Mouse (Mus musculus): ENCODE results near the gene Abi3. TPM values are rescaled to one million over a fixed set of nuclear protein-coding genes. Genes with fewer than 3 reads are reported as not detected.
A peak's percentile ranks its signal among the peaks of the same experiment; 100 is the strongest.

The Abi3 gene
- polyA plus RNA-seq, 1 experiment from 2014 or later, result 3.5 TPM

DNA sequence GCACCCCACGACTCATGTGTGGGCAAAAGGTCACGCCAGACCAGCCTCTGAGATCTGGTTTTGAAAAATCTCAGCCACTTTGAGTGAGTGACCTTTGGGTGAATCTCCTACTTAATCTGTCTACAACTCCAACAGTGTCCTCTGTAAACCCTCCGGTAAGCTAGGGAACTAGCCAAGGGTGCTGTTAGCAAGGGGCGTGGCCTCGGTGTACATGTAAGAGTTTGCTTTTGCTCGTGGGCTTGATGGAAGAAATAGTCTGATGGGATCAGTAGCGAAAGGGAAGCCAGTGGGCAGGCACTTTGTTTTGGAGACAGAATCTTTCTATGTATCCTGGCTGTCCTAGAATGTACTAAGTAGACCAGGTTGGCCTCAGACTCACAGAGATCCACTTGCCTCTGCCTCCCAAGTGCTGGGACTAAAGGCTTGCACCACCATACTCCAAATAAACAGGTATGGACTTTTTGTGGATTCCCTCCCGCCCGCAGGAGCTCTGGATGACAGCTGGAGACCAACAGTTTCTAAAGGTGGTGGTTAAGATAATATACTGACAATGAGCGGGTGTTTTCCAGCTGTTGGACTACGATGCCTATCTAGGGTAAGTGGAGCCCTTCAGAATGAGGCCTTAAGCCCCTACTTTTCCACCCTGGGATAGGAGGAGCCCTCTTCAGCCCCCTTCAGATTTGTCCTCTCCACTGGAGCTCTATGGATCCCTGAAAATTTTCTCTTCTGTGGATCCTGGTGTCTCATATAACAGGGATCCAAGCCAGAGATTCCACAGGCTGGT lies 13.9 kb downstream of the Abi3 start:
- H3K4me1 ChIP-seq, result peaks cover 52% of the 10 kb centered on the region

DNA sequence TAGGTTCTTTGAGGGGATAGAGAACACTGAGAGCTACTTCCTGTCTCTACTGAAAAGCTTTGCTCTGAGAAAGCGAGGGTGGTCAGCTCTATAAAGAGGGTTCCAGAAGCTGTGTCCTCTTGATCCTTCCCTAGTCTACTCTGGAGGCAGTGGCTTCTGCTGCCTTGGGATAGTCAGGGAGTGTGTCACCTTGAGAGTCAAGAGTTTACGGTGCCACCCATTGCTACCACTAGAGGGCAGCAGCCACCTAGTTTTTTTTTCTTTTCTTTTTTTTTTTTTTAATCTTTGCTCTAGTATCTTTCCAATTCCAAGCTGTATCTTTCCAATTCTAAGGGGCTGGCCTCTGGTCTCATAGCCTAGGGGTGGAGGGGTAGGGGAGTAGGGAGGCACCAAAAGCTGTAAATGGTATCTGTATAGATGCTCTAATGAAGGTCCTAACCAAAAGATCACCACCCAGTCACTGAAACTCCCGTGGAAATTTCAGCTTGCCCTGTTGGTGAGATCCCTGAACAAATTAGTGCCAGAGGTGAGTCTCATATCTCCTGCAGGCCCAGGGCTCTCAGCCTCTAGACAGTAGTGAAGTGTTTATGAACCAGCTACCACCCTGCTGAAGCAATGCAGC lies 14.7 kb downstream of the Abi3 start:
- 18% methylated on average over 3 of the region's 3 CpGs for WGBS

More for the DNA sequence above, 13.9 kb downstream of the Abi3 start:
- H3K36me3 ChIP-seq, result no peaks in the 10 kb centered on the region
- H3K27me3 ChIP-seq (ENCODE audit: low read depth, poor library complexity, severe bottlenecking), result peaks cover 98% of the 10 kb centered on the region
- H3K9me3 ChIP-seq (replicated peaks), result no peaks in the 10 kb centered on the region
- no peak overlapping the region for H3K4me3 ChIP-seq
- no peak for DNase-seq (ENCODE audit: low spot score)
- 79% methylated on average over 11 of the region's 11 CpGs for WGBS
- H3K27ac ChIP-seq (replicated peaks), result no peak overlapping the region

DNA sequence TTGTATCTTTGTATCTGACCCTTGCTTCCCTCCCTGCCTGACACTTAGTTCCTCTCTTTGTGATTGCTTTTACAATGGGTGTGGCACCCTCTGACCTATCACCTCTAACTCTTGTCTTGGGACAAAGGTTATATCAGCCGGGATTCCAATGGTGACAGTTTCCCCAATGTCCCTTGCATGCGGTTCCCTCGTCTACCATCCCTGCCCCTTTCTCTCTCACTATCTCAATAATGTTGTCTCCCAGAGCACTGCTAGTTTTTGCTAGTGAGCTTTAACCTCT lies 15.2 kb downstream of the Abi3 start:
- WGBS, result 23% methylated on average over 3 of the region's 3 CpGs
- Histone ChIP-seq H3K36me3 (no peaks in the 10 kb centered on the region), H3K4me3 (no peak overlapping the region), H3K9me3 (replicated peaks) (no peaks in the 10 kb centered on the region), H3K4me1 (peaks cover 44% of the 10 kb centered on the region), H3K27me3 (ENCODE audit: low read depth, poor library complexity, severe bottlenecking) (peaks cover 98% of the 10 kb centered on the region), H3K27ac (replicated peaks) (no peak overlapping the region)
- DNase-seq (ENCODE audit: low spot score), result no peak

More for the DNA sequence above, 14.7 kb downstream of the Abi3 start:
- DNase-seq (ENCODE audit: low spot score), result peak; percentile 54
- H3K27ac ChIP-seq (replicated peaks), result no peak overlapping the region
- peaks cover 49% of the 10 kb centered on the region for H3K4me1 ChIP-seq
- H3K4me3 ChIP-seq, result no peak overlapping the region
- H3K27me3 ChIP-seq (ENCODE audit: low read depth, poor library complexity, severe bottlenecking), result peaks cover 98% of the 10 kb centered on the region
- no peaks in the 10 kb centered on the region for H3K9me3 ChIP-seq (replicated peaks)
- H3K36me3 ChIP-seq, result no peaks in the 10 kb centered on the region

DNA sequence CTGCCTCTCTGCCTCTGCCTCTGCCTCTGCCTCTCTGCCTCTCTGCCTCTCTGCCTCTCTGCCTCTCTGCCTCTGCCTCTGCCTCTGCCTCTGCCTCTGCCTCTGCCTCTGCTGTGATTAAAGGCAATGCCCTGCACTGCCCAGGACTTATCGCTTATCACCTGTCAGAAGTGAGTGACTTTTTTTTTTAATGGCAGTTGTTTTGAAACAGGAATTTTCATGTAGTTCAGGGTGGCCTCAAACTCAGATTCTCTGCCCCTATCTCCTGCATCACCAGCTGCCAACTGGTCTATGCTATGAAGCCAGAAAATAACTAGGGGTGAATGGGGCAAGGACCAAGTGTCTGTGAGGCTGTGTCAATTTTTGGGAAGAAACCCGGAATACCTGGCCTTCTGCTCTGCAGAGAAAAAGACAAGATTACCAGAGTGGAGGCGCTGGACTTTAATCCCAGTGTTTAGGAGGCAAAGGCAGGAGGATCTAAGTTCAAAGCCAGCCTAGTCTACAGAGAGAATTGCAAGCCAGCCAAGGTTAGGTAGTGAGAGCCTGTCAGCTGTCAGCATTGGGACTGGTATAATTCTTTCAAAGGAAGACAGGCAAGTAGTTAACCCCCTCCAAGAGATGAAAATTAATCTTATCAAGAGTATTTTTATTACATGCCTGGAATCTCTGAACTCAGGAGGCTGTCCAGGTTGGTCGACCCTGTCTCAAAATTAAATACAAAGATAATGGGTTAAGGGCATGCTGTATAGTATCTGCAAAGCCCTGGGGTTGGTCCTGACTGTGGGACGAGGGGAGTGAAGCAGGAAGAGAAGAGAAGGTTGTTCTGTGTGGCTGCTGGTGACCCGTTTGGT lies 15.7 kb downstream of the Abi3 start:
- Histone ChIP-seq H3K9me3 (replicated peaks) (no peaks in the 10 kb centered on the region), H3K27ac (replicated peaks) (no peak overlapping the region), H3K4me1 (peaks cover 38% of the 10 kb centered on the region), H3K27me3 (ENCODE audit: low read depth, poor library complexity, severe bottlenecking) (peaks cover 98% of the 10 kb centered on the region), H3K36me3 (no peaks in the 10 kb centered on the region), H3K4me3 (no peak overlapping the region)
- WGBS, result 55% methylated on average over 6 of the region's 6 CpGs
- no peak for DNase-seq (ENCODE audit: low spot score)

DNA sequence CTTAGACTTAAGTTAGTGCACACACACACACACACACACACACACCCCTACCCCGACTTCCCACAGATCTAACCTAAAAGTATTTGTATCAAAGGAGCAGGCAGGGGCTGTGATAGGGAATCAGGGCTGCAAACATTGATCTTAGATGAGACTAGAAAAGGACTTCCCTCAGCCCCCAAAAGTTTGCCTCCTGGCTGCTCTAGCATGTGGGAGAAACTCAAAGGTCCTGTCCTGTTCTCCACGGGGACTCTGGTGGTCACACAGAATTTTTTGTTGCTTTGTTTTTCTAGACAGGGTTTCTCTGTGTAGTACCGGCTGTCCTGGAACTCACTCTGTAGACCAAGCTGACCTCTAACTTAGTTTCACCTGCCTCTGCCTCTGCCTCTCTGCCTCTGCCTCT lies 16.7 kb downstream of the Abi3 start:
- Histone ChIP-seq H3K27ac (replicated peaks) (no peak overlapping the region), H3K27me3 (ENCODE audit: low read depth, poor library complexity, severe bottlenecking) (peaks cover 95% of the 10 kb centered on the region), H3K4me1 (peaks cover 29% of the 10 kb centered on the region), H3K36me3 (no peaks in the 10 kb centered on the region), H3K9me3 (replicated peaks) (no peaks in the 10 kb centered on the region), H3K4me3 (no peak overlapping the region)
- DNase-seq (ENCODE audit: low spot score), result no peak
- WGBS, result 67% methylated on average over 3 of the region's 3 CpGs

DNA sequence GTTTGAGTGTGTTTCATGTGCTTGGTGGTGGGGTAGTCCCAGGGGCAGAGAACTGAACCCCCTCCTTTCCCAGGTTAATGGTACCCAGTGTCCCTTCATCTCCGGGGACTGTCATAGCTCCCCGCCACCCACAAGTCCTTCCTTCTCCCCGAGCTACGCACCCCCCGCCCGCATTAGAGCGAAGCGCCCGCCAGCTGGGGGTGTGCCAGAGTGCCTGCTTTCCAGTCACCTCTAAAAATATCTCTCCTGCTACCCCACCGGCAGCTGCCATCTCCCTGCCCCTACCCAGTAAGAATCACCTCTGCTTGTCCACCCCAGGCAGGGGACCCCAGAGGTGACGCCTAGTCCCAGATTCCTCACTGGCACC lies 17.4 kb downstream of the Abi3 start:
- Histone ChIP-seq H3K27me3 (ENCODE audit: low read depth, poor library complexity, severe bottlenecking) (peaks cover 87% of the 10 kb centered on the region), H3K36me3 (no peaks in the 10 kb centered on the region), H3K4me3 (peak overlapping the region; percentile 68), H3K9me3 (replicated peaks) (no peaks in the 10 kb centered on the region), H3K27ac (replicated peaks) (peak overlapping the region; percentile 85), H3K4me1 (peaks cover 22% of the 10 kb centered on the region)
- DNase-seq (ENCODE audit: low spot score), result no peak
- WGBS, result under 1% methylated on average over 11 of the region's 11 CpGs

DNA sequence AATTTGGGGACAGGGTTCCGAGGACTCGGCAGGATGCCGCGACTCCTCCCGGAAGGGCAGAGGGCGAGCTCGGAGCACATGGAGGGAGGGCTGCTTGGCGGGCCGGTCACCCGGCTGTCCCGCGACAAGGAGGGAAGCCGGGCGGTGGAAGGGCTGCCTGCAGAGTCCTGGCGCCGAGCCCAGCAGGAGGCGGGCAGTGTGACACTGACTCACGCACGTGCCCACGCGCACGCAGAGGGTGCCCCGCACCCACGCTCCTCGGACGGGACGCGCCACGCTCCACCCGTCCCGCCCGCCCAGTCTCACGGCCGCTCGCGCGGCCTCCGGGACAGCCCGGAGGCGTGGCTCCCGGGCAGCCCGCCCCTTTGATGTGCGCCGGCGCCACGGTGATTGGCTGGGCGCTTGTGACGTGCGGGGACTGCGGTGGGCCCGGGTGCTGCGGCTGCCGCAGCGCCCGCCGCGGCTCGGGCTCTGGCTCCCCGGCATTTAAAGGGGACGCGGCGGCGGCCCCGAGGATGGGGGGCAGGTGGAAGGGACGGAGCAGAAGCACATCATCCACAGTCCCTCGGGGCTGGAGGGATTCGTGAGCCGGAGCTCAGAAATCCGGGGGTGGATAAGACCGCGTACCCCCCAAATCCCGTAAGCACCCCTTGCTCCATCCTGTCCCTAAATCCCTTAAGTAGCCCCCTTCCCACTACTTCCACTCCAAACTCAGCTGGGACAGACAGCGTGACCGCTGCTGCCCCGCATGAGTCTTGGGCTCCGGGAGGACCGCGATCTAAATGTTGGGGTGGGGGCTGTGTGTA lies 18.0 kb downstream of the Abi3 start, which contains the start of gene Phospho1:
Phospho1 (plus strand) TSS at position 429 of the 806 bp plus-strand sequence.
- DNase-seq (ENCODE audit: low spot score), result peak; percentile 92
- H3K9me3 ChIP-seq (replicated peaks), result no peaks in the 10 kb centered on the region
- peak within 1 kb of the TSS; percentile 85 for H3K27ac ChIP-seq (replicated peaks)
- H3K27me3 ChIP-seq (ENCODE audit: low read depth, poor library complexity, severe bottlenecking), result peaks cover 81% of the 10 kb centered on the region
- peaks cover 22% of the 10 kb centered on the region for H3K4me1 ChIP-seq
- WGBS, result under 1% methylated on average over 77 of the region's 78 CpGs
- peak within 1 kb of the TSS; percentile 68 for H3K4me3 ChIP-seq
- no peaks in the 10 kb centered on the region for H3K36me3 ChIP-seq

DNA sequence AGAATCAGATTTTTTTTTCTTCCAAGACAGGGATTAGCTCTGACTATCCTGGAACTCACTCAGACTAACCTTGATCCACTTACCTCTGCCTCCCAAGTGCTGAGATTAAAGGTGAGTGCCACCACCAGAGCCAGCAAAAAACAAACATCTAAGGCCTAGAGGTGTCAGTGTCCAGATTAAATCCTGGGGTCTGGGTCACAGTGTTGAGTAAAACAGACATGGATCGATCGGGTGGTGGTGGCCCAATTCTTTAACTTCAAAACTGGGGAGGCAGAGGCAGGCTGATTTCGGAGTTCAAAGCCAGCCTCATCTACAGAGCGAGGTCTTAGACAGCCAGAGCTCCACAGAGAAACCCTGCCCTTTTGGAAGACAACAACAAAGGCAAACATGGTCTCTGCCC lies 19.8 kb downstream of the Abi3 start:
- Histone ChIP-seq H3K4me3 (no peak overlapping the region), H3K4me1 (peaks cover 22% of the 10 kb centered on the region), H3K9me3 (replicated peaks) (no peaks in the 10 kb centered on the region), H3K27me3 (ENCODE audit: low read depth, poor library complexity, severe bottlenecking) (peaks cover 63% of the 10 kb centered on the region), H3K36me3 (no peaks in the 10 kb centered on the region), H3K27ac (replicated peaks) (no peak overlapping the region)
- DNase-seq (ENCODE audit: low spot score), result no peak
- 95% methylated on average over 4 of the region's 4 CpGs for WGBS

DNA sequence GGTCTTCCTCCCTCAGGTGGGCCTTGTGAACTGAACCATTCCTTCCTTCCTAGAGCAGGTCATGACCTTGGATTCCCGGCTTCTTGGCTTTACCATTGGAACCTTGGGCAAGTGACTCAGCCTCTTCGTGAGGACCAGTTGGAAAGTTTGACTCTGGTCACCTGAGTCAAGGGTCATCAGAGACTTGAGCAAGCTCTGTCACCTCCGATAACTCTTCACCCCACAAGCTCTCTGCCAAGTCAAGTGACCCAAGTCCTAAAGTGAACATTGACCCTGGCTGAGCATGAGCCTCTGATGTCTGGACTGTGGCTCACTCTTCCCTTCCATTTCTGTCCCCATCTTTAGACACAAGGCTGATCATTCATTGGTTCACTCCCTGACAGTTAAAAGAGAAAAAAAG lies 20.8 kb downstream of the Abi3 start:
- Histone ChIP-seq H3K4me1 (peaks cover 22% of the 10 kb centered on the region), H3K4me3 (no peak overlapping the region), H3K9me3 (replicated peaks) (no peaks in the 10 kb centered on the region), H3K27me3 (ENCODE audit: low read depth, poor library complexity, severe bottlenecking) (peaks cover 54% of the 10 kb centered on the region), H3K36me3 (no peaks in the 10 kb centered on the region), H3K27ac (replicated peaks) (no peak overlapping the region)
- DNase-seq (ENCODE audit: low spot score), result no peak
- WGBS, result 89% methylated on average over 3 of the region's 3 CpGs

DNA sequence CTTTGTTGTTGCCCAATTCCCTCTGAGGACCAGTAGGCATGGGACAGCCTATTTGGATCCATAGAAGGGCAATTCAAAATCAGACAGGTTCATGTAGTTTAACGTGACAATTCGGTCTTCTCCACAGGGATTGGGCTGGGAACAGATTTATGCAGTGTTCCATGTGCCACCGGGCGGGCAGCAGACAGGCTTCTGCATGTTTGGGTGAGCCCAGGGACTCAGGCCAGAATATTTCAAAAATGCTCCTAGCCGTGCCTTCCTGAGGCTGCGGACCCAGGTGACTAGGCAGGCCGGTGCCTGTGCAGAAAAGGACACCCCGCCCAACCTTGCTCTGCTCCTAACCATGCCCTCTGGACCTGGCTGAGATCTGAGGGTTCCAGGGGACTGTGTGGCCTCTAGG lies 23.1 kb downstream of the Abi3 start:
- H3K27ac ChIP-seq (replicated peaks), result no peak overlapping the region

DNA sequence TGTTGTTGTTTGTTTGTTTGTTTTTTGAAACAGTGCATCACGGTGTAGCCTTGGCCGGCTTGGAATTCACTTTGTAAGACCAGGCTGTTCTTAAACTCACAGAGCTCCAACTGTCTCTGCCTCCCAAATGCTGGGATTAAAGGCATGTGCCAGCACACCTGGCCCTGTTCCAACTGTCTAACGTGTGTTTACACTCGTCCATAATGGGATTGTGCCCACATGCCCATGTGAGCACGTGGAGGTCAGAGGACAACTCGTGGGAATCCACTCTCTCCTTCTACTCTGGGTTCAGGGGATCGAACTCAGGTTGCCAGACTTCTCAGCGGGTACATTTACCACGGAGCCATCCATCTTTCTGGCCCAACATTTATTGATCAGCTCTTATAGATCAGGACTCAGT lies 26.9 kb downstream of the Abi3 start:
- DNase-seq (ENCODE audit: low spot score), result no peak
- Histone ChIP-seq H3K27me3 (ENCODE audit: low read depth, poor library complexity, severe bottlenecking) (no peaks in the 10 kb centered on the region), H3K4me1 (peaks cover 8% of the 10 kb centered on the region), H3K36me3 (no peaks in the 10 kb centered on the region), H3K9me3 (replicated peaks) (no peaks in the 10 kb centered on the region), H3K27ac (replicated peaks) (no peak overlapping the region), H3K4me3 (no peak overlapping the region)
- 82% methylated on average over 9 of the region's 9 CpGs for WGBS

More for the DNA sequence above, 23.1 kb downstream of the Abi3 start:
- H3K36me3 ChIP-seq, result no peaks in the 10 kb centered on the region
- H3K4me1 ChIP-seq, result peaks cover 12% of the 10 kb centered on the region
- 88% methylated on average over 8 of the region's 8 CpGs for WGBS
- no peak for DNase-seq (ENCODE audit: low spot score)
- peaks cover 30% of the 10 kb centered on the region for H3K27me3 ChIP-seq (ENCODE audit: low read depth, poor library complexity, severe bottlenecking)
- H3K9me3 ChIP-seq (replicated peaks), result no peaks in the 10 kb centered on the region
- H3K4me3 ChIP-seq, result no peak overlapping the region

DNA sequence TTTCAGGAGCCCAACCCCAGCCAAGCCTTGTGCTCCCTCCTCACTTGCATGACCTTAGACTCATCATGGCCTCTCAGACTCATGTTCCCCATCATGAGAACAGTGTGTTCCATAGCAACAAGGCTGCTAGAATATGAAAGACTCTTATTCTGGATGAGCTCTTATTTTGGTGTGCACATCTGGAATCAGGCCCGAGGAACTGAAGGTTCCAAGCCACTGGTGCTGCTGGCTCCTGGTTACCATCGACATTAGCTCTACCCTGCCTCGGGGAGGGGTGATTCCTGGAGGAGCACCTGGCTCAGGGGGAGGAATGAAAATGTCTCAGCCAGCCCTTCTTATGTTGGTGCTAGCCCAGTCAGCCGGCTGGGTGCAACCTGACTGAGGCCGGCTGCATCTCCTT lies 27.4 kb downstream of the Abi3 start:
- H3K4me1 ChIP-seq, result peaks cover 14% of the 10 kb centered on the region
- H3K36me3 ChIP-seq, result no peaks in the 10 kb centered on the region
- no peak for DNase-seq (ENCODE audit: low spot score)
- 85% methylated on average over 5 of the region's 5 CpGs for WGBS
- no peak overlapping the region for H3K27ac ChIP-seq (replicated peaks)
- H3K9me3 ChIP-seq (replicated peaks), result no peaks in the 10 kb centered on the region
- no peaks in the 10 kb centered on the region for H3K27me3 ChIP-seq (ENCODE audit: low read depth, poor library complexity, severe bottlenecking)
- no peak overlapping the region for H3K4me3 ChIP-seq

Measured in midbrain, embryonic 10.5 days (tissue).